Mouse (Mus musculus) lung, postnatal 10 days (tissue): ENCODE data around the gene Madd.

Experiments
- DNase-seq: peaks from one replicate; pipeline ENCODE4 v3.0.0; 2021

Gene Madd

DNA sequence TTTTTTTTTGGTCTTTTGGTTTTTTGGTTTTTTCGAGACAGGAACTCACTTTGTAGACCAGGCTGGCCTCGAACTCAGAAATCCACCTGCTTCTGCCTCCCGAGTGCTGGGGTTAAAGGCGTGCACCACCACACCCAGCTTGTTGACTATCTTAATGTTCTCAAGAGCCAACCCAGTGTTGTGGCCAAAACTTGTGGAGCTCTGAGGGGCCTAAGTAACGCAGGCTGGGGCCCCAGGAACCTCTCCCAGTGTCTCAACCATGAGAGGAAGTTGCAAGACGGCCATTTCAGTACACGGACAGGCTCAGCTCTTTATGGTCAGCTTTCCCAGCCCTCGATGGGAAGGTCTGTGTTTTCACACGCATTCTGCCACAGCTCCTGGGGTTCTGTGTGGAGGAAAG, 94.7 kb downstream of the Madd start:
- no peak for DNase-seq

DNA sequence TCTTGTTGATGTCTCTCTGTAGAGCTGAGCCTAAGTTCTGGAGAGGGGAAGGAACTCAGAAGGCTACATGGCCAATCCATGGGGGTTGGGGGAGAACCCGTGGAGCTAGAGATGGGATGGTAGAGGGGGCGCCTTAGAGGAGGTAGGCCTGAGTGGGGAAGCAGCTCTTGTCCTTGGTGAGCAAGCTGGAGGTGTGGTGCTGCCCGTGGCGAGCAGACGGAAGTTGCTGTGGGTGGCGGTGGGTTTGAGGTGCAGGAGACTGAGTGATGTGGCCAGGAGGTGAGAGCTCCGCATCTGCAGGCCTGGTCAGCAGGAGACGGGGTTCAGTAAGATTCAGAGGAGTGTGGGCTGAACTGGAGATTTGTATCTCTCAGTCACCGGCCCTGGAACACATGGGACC, 96.2 kb downstream of the Madd start:
- no peak for DNase-seq
